Mouse (Mus musculus) retina, adult 2 months (tissue): ENCODE measurements around the gene Gm28042.

Experiments used
- DNase-seq: peaks from one replicate; pipeline ENCODE4 v3.0.0-alpha.2; 2012; ENCODE audit warnings: low read depth, low spot score

The Gm28042 gene

GRCm38 (mm10) chr2:120011462-120012200 is 15.7 kb upstream of the Gm28042 start:
- DNase-seq, result peak; percentile 45

GRCm38 (mm10) chr2:120012924-120013323 is 14.4 kb upstream of the Gm28042 start:
- no peak for DNase-seq

- no peak for DNase-seq
Observed at GRCm38 (mm10) chr2:120013831-120014486, 13.3 kb upstream of the Gm28042 start.

- DNase-seq, result no peak
Observed at GRCm38 (mm10) chr2:120015882-120016281, 11.4 kb upstream of the Gm28042 start.

GRCm38 (mm10) chr2:120017599-120017998 is 9.7 kb upstream of the Gm28042 start:
- DNase-seq, result no peak

- no peak for DNase-seq
Observed at GRCm38 (mm10) chr2:120024337-120024736, 3.0 kb upstream of the Gm28042 start.

- DNase-seq, result no peak
Observed at GRCm38 (mm10) chr2:120027950-120028331, 648 bp downstream of the Gm28042 start.

GRCm38 (mm10) chr2:120030380-120030779 is 3.1 kb downstream of the Gm28042 start:
- DNase-seq, result no peak

- no peak for DNase-seq
Observed at GRCm38 (mm10) chr2:120032726-120033467, 5.6 kb downstream of the Gm28042 start, which contains the start of gene Pla2g4b. Gene Pla2g4b, plus strand, starts transcription at chr2:120033417.

- DNase-seq, result no peak
Observed at GRCm38 (mm10) chr2:120033726-120034125, 6.4 kb downstream of the Gm28042 start.

GRCm38 (mm10) chr2:120037744-120038143 is 10.5 kb downstream of the Gm28042 start:
- DNase-seq, result no peak

- no peak for DNase-seq
Observed at GRCm38 (mm10) chr2:120040991-120041390, 13.7 kb downstream of the Gm28042 start.

- DNase-seq, result no peak
Observed at GRCm38 (mm10) chr2:120044101-120044603, 16.9 kb downstream of the Gm28042 start.

- no peak for DNase-seq
Observed at GRCm38 (mm10) chr2:120044676-120045075, 17.4 kb downstream of the Gm28042 start.

GRCm38 (mm10) chr2:120046486-120047310 is 19.4 kb downstream of the Gm28042 start:
- DNase-seq, result no peak

GRCm38 (mm10) chr2:120048173-120048572 is 20.9 kb downstream of the Gm28042 start:
- no peak for DNase-seq

- no peak for DNase-seq
Observed at GRCm38 (mm10) chr2:120049632-120050274, 22.5 kb downstream of the Gm28042 start.

GRCm38 (mm10) chr2:120051405-120051804 is 24.1 kb downstream of the Gm28042 start:
- no peak for DNase-seq

GRCm38 (mm10) chr2:120054771-120055552 is 27.7 kb downstream of the Gm28042 start:
- DNase-seq, result no peak

GRCm38 (mm10) chr2:120055923-120056322 is 28.6 kb downstream of the Gm28042 start:
- no peak for DNase-seq
